Comparison of ENCODE assay signal across 17 mouse cellular contexts in genomic region chr6:32850960-32851359, GRCm38 (mm10).
A peak's percentile ranks its signal among the peaks of the same experiment; 100 is the strongest.
DNase-seq lines count a peak whose midpoint lies in the region; ATAC-seq and TF ChIP-seq lines count a peak whose summit lies in the region.
"Had no signal": no experiment of that assay in that cellular context is flagged by ENCODE, and none has a peak within 500 bp of the region (broad histone marks: within the 10 kb centered on the region; RNA-seq: fewer than 3 reads in every experiment).

No protein-coding gene starts in this region.

- no peaks in the 10 kb centered on the region for H3K9me3 ChIP-seq in stomach, embryonic 14.5 days (ENCODE audit: control insufficient read depth, low read depth, low read length)
- H3K9me3 ChIP-seq in stomach, postnatal 0 days (ENCODE audit: control insufficient read depth, low read length), result no peaks in the 10 kb centered on the region
- H3K9me3 ChIP-seq in liver, embryonic 16.5 days (replicated peaks; ENCODE audit: control insufficient read depth, low read length), result no peaks in the 10 kb centered on the region
- H3K9me3 ChIP-seq: heart, embryonic 13.5 days; neural tube, embryonic 15.5 days had no signal

- WGBS in stomach, embryonic 14.5 days, result 85% methylated on average over 4 of the region's 4 CpGs
- WGBS in stomach, postnatal 0 days, result 93% methylated on average over 4 of the region's 4 CpGs
- 32% methylated on average over 4 of the region's 4 CpGs for WGBS in liver, embryonic 16.5 days (ENCODE audit: insufficient replicate concordance)

- TF ChIP-seq CTCF in stomach, postnatal 0 days (IDR thresholded peaks at IDR 0.05; ENCODE audit: low read depth), result no peak

- TF ChIP-seq EP300 in stomach, postnatal 0 days (optimal IDR thresholded peaks at IDR 0.05), result no peak

- ATAC-seq in stomach, embryonic 14.5 days (ENCODE audit: insufficient number of reproducible peaks, insufficient read depth, low FRiP score, low read depth), result peak; percentile 46; the same call in 1 of the 2 replicates
- ATAC-seq in stomach, postnatal 0 days (ENCODE audit: low FRiP score, low TSS enrichment), result no peak
- peak; percentile 95 for ATAC-seq in erythroblast, adult 5-6 weeks (replicated peaks; ENCODE audit: low FRiP score, poor library complexity, severe bottlenecking)
- peak; percentile 100 for ATAC-seq in liver, embryonic 16.5 days (ENCODE audit: low read depth)
- ATAC-seq: CD4-positive, CD25-positive, alpha-beta regulatory T cell, adult 4 months; forebrain, embryonic 16.5 days; inflammation-experienced regulatory T-cells, adult 6 months had no signal

- H3K36me3 ChIP-seq in stomach, embryonic 14.5 days (ENCODE audit: control insufficient read depth, insufficient read depth, low read length), result no peaks in the 10 kb centered on the region; the same call in 1 of the 2 replicates
- H3K36me3 ChIP-seq in stomach, postnatal 0 days (ENCODE audit: control insufficient read depth, insufficient read depth, low read length), result no peaks in the 10 kb centered on the region
- peaks cover 3% of the 10 kb centered on the region; the same call in 1 of the 2 replicates for H3K36me3 ChIP-seq in liver, embryonic 16.5 days (ENCODE audit: control insufficient read depth, insufficient read depth)
- H3K36me3 ChIP-seq: neural tube, embryonic 15.5 days had no signal

- no peaks in the 10 kb centered on the region for H3K4me1 ChIP-seq in stomach, embryonic 14.5 days (ENCODE audit: control insufficient read depth, insufficient read depth, low read length)
- H3K4me1 ChIP-seq in stomach, postnatal 0 days (replicated peaks; ENCODE audit: control insufficient read depth, insufficient read depth), result no peaks in the 10 kb centered on the region
- H3K4me1 ChIP-seq in liver, embryonic 16.5 days (ENCODE audit: control insufficient read depth, low read depth, low read length), result peaks cover 24% of the 10 kb centered on the region
- H3K4me1 ChIP-seq: neural tube, embryonic 15.5 days had no signal

- no peak for DNase-seq in stomach, postnatal 0 days (ENCODE audit: low spot score)
- no peak for DNase-seq in cerebellum, adult 11-12 months
- no peak for DNase-seq in neural tube, embryonic 10.5 days (ENCODE audit: extremely low spot score, low spot score)
- no peak for DNase-seq in cerebellum, postnatal 4 days (ENCODE audit: low spot score in 2 of 2)
- DNase-seq: cerebellum, adult 8-10 months; embryo, embryonic 11 days; gastrocnemius, postnatal 10 days; kidney, postnatal 10 days had no signal

- no peak overlapping the region for H3K4me3 ChIP-seq in stomach, embryonic 14.5 days (ENCODE audit: low read depth, low read length)
- no peak overlapping the region for H3K4me3 ChIP-seq in stomach, postnatal 0 days (ENCODE audit: low read depth, low read length)
- no peak overlapping the region for H3K4me3 ChIP-seq in liver, embryonic 16.5 days (ENCODE audit: low read depth, low read length)
- H3K4me3 ChIP-seq: heart, embryonic 13.5 days; neural tube, embryonic 15.5 days had no signal

- no peak overlapping the region for H3K27ac ChIP-seq in stomach, embryonic 14.5 days (ENCODE audit: low read length)
- H3K27ac ChIP-seq in stomach, postnatal 0 days (replicated peaks), result no peak overlapping the region
- peak overlapping the region; percentile 34; the same call in 1 of the 2 replicates for H3K27ac ChIP-seq in liver, embryonic 16.5 days (ENCODE audit: low read length)
- H3K27ac ChIP-seq: heart, embryonic 13.5 days; neural tube, embryonic 15.5 days had no signal

- H3K27me3 ChIP-seq in stomach, embryonic 14.5 days (ENCODE audit: control insufficient read depth, insufficient read depth, low read length), result no peaks in the 10 kb centered on the region
- no peaks in the 10 kb centered on the region for H3K27me3 ChIP-seq in stomach, postnatal 0 days (ENCODE audit: control insufficient read depth, insufficient read depth, low read length)
- H3K27me3 ChIP-seq in liver, embryonic 16.5 days (ENCODE audit: control insufficient read depth, insufficient read depth, low read depth, low read length), result no peaks in the 10 kb centered on the region
- H3K27me3 ChIP-seq: heart, embryonic 13.5 days; neural tube, embryonic 15.5 days had no signal

- H3K4me2 ChIP-seq in stomach, embryonic 14.5 days (replicated peaks; ENCODE audit: low read depth, low read length), result no peak overlapping the region
- no peak overlapping the region for H3K4me2 ChIP-seq in stomach, postnatal 0 days (replicated peaks; ENCODE audit: low read depth)
- H3K4me2 ChIP-seq in liver, embryonic 16.5 days (ENCODE audit: low read depth, low read length), result peak overlapping the region; percentile 45; the same call in 1 of the 2 replicates
- H3K4me2 ChIP-seq: heart, embryonic 13.5 days; midbrain, embryonic 11.5 days; neural tube, embryonic 15.5 days had no signal

- no peak overlapping the region for H3K9ac ChIP-seq in stomach, embryonic 14.5 days (replicated peaks; ENCODE audit: low read depth, low read length)
- H3K9ac ChIP-seq in stomach, postnatal 0 days (ENCODE audit: low read length), result no peak overlapping the region
- H3K9ac ChIP-seq in liver, embryonic 16.5 days (ENCODE audit: low read depth, low read length), result no peak overlapping the region
- H3K9ac ChIP-seq: heart, embryonic 13.5 days; neural tube, embryonic 15.5 days had no signal
